Mouse (Mus musculus): Measurements from ENCODE around the gene Dock1.

- TF ChIP-seq CTCF (IDR thresholded peaks at IDR 0.05) (no peak), EP300 (IDR thresholded peaks at IDR 0.05) (no peak)
These were observed 229.0 kb downstream of the Dock1 start for GRCm38 (mm10) chr7:134899462-134899861.

All from lung, postnatal 0 days (tissue).